Mouse (Mus musculus) hindbrain, embryonic 16.5 days (tissue): ENCODE measurements around the gene Prickle1. TPM values are rescaled to one million over a fixed set of nuclear protein-coding genes. Genes with fewer than 3 reads are reported as not detected.

ENCODE experiments used
- ATAC-seq: fragments of 200-750 bp; cut with Nextera tagmentation; 2 replicates; pipeline ENCODE4 v1.8.0; 2017; ENCODE audit warnings: moderate TSS enrichment, moderate library complexity
- H3K27ac ChIP-seq: fragments of 300-500 bp; sonication (generic); 2 replicates; pipeline ENCODE4 v1.5.1; 2014; ENCODE audit warnings: low read depth, mild to moderate bottlenecking, control low read depth, low read length, moderate library complexity
- H3K27me3 ChIP-seq: fragments of 300-500 bp; sonication (generic); replicated peaks from 2 replicates; pipeline ENCODE4 v1.6.1; 2014; ENCODE audit warnings: low read length; ENCODE audit not compliant: control insufficient read depth, insufficient read depth
- H3K36me3 ChIP-seq: fragments of 300-500 bp; sonication (generic); 2 replicates; pipeline ENCODE4 v1.6.1; 2014; ENCODE audit warnings: mild to moderate bottlenecking, low read length, moderate library complexity, mixed read lengths; ENCODE audit not compliant: control insufficient read depth, insufficient read depth
- H3K4me1 ChIP-seq: fragments of 300-500 bp; sonication (generic); 2 replicates; pipeline ENCODE4 v1.6.1; 2014; ENCODE audit warnings: low read depth, low read length; ENCODE audit not compliant: control insufficient read depth, insufficient read depth
- H3K4me2 ChIP-seq: fragments of 300-500 bp; sonication (generic); 2 replicates; pipeline ENCODE4 v1.6.1; 2014; ENCODE audit warnings: mild to moderate bottlenecking, low read length, control low read depth, moderate library complexity
- H3K4me3 ChIP-seq: fragments of 300-500 bp; sonication (generic); 2 replicates; pipeline ENCODE4 v1.5.1; 2014; ENCODE audit warnings: mild to moderate bottlenecking, low read length, control low read depth, moderate library complexity
- H3K9ac ChIP-seq: fragments of 300-500 bp; sonication (generic); 2 replicates; pipeline ENCODE4 v1.6.1; 2014; ENCODE audit warnings: low read depth, mild to moderate bottlenecking, control low read depth, low read length, moderate library complexity
- H3K9me3 ChIP-seq: fragments of 300-500 bp; sonication (generic); 2 replicates; pipeline ENCODE4 v1.6.1; 2014; ENCODE audit warnings: mild to moderate bottlenecking, low read length, moderate library complexity; ENCODE audit not compliant: control insufficient read depth
- WGBS: fragments of 180-500 bp; shearing (Covaris S2); extraction: QIAGEN DNeasy Blood & Tissue Kit; methylation state at CpG from one replicate; pipeline ENCODE4 v1.1.7; 2014; 5-methylcytosine and 5-hydroxymethylcytosine counted together
- polyA plus RNA-seq: library from polyadenylated mRNA; unstranded; fragments of >200 nt; fragmentation: Nextera tagmentation; extraction: Ambion mirVana; gene quantifications from 2 replicates; pipeline ENCODE4 v1.2.1, GENCODE M21; 2015

Gene Prickle1
- polyA plus RNA-seq, 1 experiment from 2014 or later: 20.1 TPM

DNA sequence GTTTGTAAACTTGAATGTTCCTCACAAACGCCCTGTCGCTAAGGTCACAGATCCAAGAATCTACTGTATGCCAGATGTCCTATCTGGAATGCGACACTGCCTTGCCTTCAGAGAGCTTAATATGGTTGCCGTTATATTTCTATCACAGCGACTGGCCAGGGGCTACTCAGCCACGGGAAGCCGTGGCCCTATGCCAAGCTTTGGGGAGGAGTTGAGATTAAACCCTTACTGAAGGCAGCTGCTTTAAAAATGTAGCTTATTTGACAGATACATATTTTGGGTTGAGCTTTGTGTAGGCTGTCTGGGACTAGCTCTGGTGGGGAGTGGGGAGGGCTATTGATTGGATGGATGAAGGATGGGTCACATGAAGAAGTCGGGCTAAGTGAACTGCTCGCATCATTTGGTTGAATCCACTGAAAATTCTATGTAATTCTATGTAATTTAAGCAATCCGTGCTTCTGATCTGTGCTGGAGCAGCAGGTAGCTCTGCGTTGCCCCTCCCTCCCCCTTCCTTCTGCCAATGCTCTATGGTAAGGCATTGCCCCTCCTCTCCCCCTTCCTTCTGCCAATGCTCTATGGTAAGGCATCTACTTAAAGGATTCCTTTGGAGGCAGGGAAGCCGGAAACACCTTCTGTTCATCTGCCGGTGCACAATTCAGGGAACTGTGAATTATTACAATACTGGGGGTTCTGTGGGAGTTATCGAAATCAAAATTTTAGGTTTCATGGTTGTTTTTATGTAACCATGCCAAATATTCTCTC is 28.0 kb downstream of the Prickle1 start:
- no peaks in the 10 kb centered on the region for H3K27me3 ChIP-seq

DNA sequence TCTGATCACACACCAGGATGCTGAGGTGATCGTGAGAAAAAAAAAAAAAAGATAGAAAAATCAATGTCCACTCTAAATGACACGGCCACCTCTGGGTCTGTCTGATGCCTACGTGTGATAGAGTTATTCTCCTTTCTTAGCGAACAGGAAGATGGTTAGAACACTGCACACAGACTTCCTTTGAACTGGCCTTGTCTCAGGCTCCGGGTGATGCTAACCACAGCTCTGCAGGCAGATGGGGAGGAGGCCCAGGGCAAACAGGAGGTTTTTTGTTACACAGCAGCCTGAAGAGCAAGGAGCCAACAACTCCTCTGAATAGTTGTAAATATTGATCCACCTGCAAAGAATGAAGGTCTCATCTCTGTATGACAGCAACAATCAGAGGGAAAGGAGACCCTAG is 32.2 kb downstream of the Prickle1 start:
- ATAC-seq: no peak
- Histone ChIP-seq H3K9me3 (no peaks in the 10 kb centered on the region), H3K4me1 (no peaks in the 10 kb centered on the region; the same call in 1 of the 2 replicates), H3K27ac (no peak overlapping the region), H3K4me2 (no peak overlapping the region), H3K27me3 (no peaks in the 10 kb centered on the region), H3K36me3 (no peaks in the 10 kb centered on the region), H3K4me3 (no peak overlapping the region), H3K9ac (no peak overlapping the region)
- WGBS: 72% methylated on average over 5 of the region's 5 CpGs

More for the DNA sequence above, 28.0 kb downstream of the Prickle1 start:
- H3K9me3 ChIP-seq: no peaks in the 10 kb centered on the region
- no peak overlapping the region for H3K9ac ChIP-seq
- H3K27ac ChIP-seq: no peak overlapping the region
- no peak overlapping the region for H3K4me2 ChIP-seq
- WGBS: 64% methylated on average over 14 of the region's 14 CpGs
- peak; percentile 20; the same call in 1 of the 2 replicates for ATAC-seq
- no peaks in the 10 kb centered on the region for H3K36me3 ChIP-seq
- H3K4me1 ChIP-seq: no peaks in the 10 kb centered on the region; the same call in 1 of the 2 replicates
- H3K4me3 ChIP-seq: no peak overlapping the region

DNA sequence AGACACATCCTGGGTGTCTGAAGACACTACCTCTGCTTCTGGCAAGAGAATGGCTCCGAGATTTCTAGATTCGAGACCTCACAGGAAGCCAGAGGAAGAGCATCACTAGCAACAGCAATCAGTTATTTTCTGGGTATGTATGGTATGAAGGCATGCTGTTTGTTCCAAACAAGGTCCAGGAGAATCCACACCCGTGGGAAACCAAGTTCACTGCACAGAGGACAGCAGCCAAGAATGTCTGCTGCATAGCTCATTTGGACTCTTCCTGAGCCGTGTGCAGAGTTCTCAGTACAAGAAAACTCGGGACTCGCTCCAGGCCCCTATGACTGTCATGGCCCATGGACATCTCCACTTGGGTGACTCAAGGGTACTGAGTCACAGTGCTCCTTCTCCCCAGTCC is 34.2 kb downstream of the Prickle1 start:
- Histone ChIP-seq H3K4me3 (no peak overlapping the region), H3K27ac (no peak overlapping the region), H3K36me3 (no peaks in the 10 kb centered on the region), H3K27me3 (no peaks in the 10 kb centered on the region), H3K9me3 (no peaks in the 10 kb centered on the region), H3K4me1 (no peaks in the 10 kb centered on the region), H3K4me2 (no peak overlapping the region), H3K9ac (no peak overlapping the region)
- WGBS: 78% methylated on average over 6 of the region's 6 CpGs
- ATAC-seq: no peak

DNA sequence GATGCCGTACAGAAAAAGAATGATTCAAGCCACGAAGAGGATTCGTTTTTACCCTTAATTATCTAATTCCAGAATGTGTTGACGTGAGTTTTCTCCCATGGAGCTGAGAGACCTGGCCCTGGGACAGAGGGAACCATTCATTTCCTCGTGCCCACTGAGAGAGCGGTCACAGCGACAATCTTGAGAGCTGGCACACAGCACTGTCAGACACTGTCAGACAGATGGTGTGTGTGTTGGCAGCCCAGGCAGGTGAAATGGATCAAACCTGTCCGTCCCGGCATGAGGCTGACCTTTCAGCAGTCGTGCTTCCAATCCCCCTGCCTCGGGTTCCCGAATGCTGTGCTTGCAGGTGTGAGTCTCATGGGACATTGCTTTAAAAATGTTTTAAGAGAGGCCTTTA is 37.3 kb downstream of the Prickle1 start:
- ATAC-seq: no peak; the same call in 1 of the 2 replicates
- 67% methylated on average over 12 of the region's 12 CpGs for WGBS
- Histone ChIP-seq H3K27ac (no peak overlapping the region), H3K9ac (no peak overlapping the region), H3K9me3 (no peaks in the 10 kb centered on the region), H3K27me3 (no peaks in the 10 kb centered on the region), H3K36me3 (no peaks in the 10 kb centered on the region), H3K4me2 (no peak overlapping the region), H3K4me1 (no peaks in the 10 kb centered on the region), H3K4me3 (no peak overlapping the region)

DNA sequence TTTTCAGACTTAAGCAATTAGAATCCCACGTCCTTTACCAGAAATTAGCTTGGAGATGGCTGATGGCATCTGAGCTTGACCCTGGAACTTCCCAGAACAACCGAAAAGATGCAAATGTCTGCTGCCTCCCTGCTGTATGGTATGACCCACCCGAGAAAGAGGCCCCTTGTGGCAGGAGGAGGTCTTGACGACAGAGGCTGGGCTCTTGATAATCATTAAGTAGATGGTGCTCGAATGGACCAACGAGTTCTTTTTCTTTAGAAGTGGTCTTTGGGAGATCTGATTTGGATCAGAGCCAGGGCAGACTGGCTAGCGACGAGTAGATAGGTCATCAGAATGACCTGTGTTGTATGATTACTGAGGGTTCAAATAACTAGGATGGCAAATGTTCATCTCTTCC is 40.0 kb downstream of the Prickle1 start:
- Histone ChIP-seq H3K4me3 (no peak overlapping the region), H3K4me2 (no peak overlapping the region), H3K27me3 (no peaks in the 10 kb centered on the region), H3K9me3 (no peaks in the 10 kb centered on the region), H3K4me1 (peaks cover 5% of the 10 kb centered on the region; the same call in 1 of the 2 replicates), H3K9ac (no peak overlapping the region), H3K36me3 (no peaks in the 10 kb centered on the region), H3K27ac (no peak overlapping the region)
- no peak for ATAC-seq
- 70% methylated on average over 8 of the region's 8 CpGs for WGBS

DNA sequence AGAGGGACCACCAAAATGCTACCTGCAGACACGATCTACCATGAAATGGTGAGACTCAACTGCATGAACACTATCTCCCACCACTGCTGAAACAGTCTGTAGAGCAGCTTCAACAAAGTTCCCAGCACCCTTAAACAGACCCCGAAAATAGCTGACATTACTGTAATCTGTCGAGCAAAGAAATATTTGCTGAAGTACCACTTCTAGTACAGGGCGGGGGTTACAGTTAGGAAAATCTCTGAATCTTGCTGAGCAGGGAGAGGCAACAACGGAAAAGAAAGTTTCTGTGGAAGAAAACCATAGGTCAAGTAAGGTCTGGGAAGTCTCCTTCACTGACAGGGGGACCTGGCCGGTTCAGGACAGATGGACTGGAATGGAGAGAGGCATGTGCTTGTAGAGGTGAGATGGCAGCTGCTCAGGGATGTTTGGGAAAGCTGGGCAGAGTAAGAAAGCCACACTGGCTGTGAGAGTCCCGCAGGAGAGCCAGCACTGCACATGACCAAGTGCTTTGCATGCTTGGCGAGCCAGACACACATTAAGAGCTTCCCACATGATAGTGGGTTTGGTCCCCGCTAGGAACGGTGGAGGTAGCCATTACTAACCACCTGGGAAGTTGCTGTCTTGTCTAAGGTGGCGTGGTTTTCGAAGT is 41.4 kb downstream of the Prickle1 start:
- 86% methylated on average over 12 of the region's 12 CpGs for WGBS
- Histone ChIP-seq H3K9me3 (no peaks in the 10 kb centered on the region), H3K27ac (no peak overlapping the region), H3K27me3 (no peaks in the 10 kb centered on the region), H3K4me1 (peaks cover 5% of the 10 kb centered on the region; the same call in 1 of the 2 replicates), H3K4me3 (no peak overlapping the region), H3K4me2 (no peak overlapping the region), H3K9ac (no peak overlapping the region), H3K36me3 (no peaks in the 10 kb centered on the region)
- no peak for ATAC-seq

DNA sequence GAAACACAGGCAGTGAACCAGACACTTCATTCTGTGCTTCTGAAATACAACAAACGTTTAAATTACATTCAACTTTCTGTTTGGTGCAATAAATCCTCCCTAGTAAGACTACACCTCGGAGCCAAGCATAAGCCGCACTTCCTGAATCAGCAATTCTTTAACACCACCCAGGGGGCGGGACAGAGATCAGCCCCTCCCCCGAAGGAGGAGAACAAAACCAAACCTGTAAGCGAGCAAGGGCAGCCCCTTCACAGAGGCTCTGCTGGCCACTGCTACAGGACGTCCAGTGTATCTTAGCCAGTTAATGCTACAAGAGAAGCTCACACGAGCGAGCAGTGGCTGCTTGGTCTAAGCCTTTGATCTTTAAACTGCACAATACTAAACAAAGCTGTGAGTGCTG is 43.5 kb downstream of the Prickle1 start:
- Histone ChIP-seq H3K9ac (no peak overlapping the region), H3K4me2 (peak overlapping the region; percentile 30), H3K27me3 (no peaks in the 10 kb centered on the region), H3K4me3 (no peak overlapping the region), H3K4me1 (peaks cover 5% of the 10 kb centered on the region; the same call in 1 of the 2 replicates), H3K36me3 (no peaks in the 10 kb centered on the region), H3K27ac (no peak overlapping the region), H3K9me3 (no peaks in the 10 kb centered on the region)
- 6% methylated on average over 9 of the region's 9 CpGs for WGBS
- peak; percentile 54; the same call in 1 of the 2 replicates for ATAC-seq

DNA sequence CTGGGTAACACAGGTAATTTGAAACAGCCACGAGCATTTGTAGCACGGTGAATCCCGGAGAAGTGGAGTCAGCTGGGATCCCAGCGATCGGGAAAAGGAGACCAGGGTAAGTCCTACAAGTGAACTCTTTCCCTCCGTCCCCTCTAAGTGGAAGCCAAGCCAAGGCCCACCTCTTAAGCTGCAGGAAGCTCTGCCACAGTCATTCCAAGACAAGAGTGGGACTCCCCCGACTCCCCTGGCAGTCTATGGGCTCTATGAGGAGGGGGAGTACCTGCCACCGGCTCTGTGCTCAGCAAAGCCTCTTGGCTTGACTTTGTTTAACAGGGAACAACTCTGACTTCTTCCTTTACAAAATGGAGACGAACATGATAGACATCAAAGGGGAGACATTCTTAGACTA is 47.4 kb downstream of the Prickle1 start:
- Histone ChIP-seq H3K9me3 (no peaks in the 10 kb centered on the region), H3K4me2 (no peak overlapping the region), H3K9ac (no peak overlapping the region), H3K27me3 (no peaks in the 10 kb centered on the region), H3K4me1 (peaks cover 5% of the 10 kb centered on the region; the same call in 1 of the 2 replicates), H3K36me3 (no peaks in the 10 kb centered on the region), H3K27ac (no peak overlapping the region), H3K4me3 (no peak overlapping the region)
- 81% methylated on average over 9 of the region's 9 CpGs for WGBS
- no peak for ATAC-seq

DNA sequence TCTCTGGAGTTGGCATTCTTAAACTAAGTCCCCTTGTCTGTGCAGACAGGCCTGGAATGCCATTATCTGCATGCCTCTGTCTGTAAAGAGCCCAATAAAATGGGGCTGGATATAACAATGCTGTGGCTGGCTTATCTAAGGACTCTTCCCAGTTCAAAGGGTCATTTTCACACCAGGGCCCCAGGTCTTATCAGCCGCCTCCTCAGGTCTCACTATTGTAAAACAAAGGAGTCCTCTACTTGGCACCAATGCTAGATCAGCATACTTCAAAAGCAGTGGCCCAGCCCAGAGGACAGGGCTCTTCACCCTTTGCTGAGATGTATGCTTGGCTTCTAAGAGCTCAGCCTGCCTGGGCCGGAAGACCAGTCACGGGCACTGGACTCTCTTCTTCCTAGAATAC is 56.3 kb downstream of the Prickle1 start:
- Histone ChIP-seq H3K9ac (no peak overlapping the region), H3K36me3 (no peaks in the 10 kb centered on the region), H3K27me3 (no peaks in the 10 kb centered on the region), H3K9me3 (no peaks in the 10 kb centered on the region), H3K4me1 (no peaks in the 10 kb centered on the region), H3K4me3 (no peak overlapping the region), H3K27ac (no peak overlapping the region), H3K4me2 (no peak overlapping the region)
- no peak for ATAC-seq
- 73% methylated on average over 3 of the region's 3 CpGs for WGBS
